Mouse (Mus musculus): ENCODE data around the gene Kif5a. TPM values are rescaled to one million over a fixed set of nuclear protein-coding genes. Genes with fewer than 3 reads are reported as not detected.
"Not testable (repeated sequence)": the region's sequence is repeated elsewhere in the genome, so short reads cannot be mapped to it uniquely, and the experiment has no call there.

Kif5a gene
- polyA plus RNA-seq, 1 experiment from 2014 or later: 0.08 TPM

- Histone ChIP-seq H3K27ac (peak overlapping the region; percentile 81), H3K4me3 (no peak overlapping the region), H3K27me3 (replicated peaks) (peaks cover 3% of the 10 kb centered on the region; the same call in 1 of the 2 replicates), H3K4me1 (peaks cover 85% of the 10 kb centered on the region), H3K9ac (no peak overlapping the region), H3K9me3 (replicated peaks) (no peaks in the 10 kb centered on the region), H3K4me2 (peak overlapping the region; percentile 80), H3K36me3 (peaks cover 18% of the 10 kb centered on the region)
- 73% methylated on average over 9 of the region's 9 CpGs for WGBS (ENCODE audit: insufficient replicate concordance)
- no peak for ATAC-seq
Measured at GRCm38 (mm10) chr10:127193011-127193410, 70.1 kb downstream of the Kif5a start.

GRCm38 (mm10) chr10:127192057-127192328 lies 71.2 kb downstream of the Kif5a start:
- H3K4me3 ChIP-seq; H3K27me3 ChIP-seq (replicated peaks); ATAC-seq; H3K9me3 ChIP-seq (replicated peaks); H3K9ac ChIP-seq; H3K4me2 ChIP-seq: not testable (repeated sequence)
- Histone ChIP-seq H3K36me3 (peaks cover 11% of the 10 kb centered on the region), H3K4me1 (peaks cover 88% of the 10 kb centered on the region), H3K27ac (peak overlapping the region; percentile 93)
- WGBS (ENCODE audit: insufficient replicate concordance): 79% methylated on average over 1 of the region's 1 CpGs

- peaks cover 84% of the 10 kb centered on the region for H3K4me1 ChIP-seq
- 56% methylated on average over 19 of the region's 19 CpGs for WGBS (ENCODE audit: insufficient replicate concordance)
- ATAC-seq: no peak
- H3K9me3 ChIP-seq (replicated peaks): no peaks in the 10 kb centered on the region; the same call in 1 of the 2 replicates
- H3K27me3 ChIP-seq (replicated peaks): peaks cover 7% of the 10 kb centered on the region; the same call in 1 of the 2 replicates
- peak overlapping the region; percentile 82 for H3K9ac ChIP-seq
- H3K4me3 ChIP-seq: no peak overlapping the region
- H3K4me2 ChIP-seq: peak overlapping the region; percentile 95
- H3K36me3 ChIP-seq: peaks cover 16% of the 10 kb centered on the region
- peak overlapping the region; percentile 93 for H3K27ac ChIP-seq
Measured at GRCm38 (mm10) chr10:127191191-127192056, 71.7 kb downstream of the Kif5a start.

GRCm38 (mm10) chr10:127190398-127191190 lies 72.6 kb downstream of the Kif5a start:
- peak; percentile 50 for ATAC-seq
- Histone ChIP-seq H3K27ac (peak overlapping the region; percentile 93), H3K4me1 (peaks cover 77% of the 10 kb centered on the region), H3K9ac (peak overlapping the region; percentile 82), H3K36me3 (peaks cover 17% of the 10 kb centered on the region), H3K27me3 (replicated peaks) (peaks cover 7% of the 10 kb centered on the region; the same call in 1 of the 2 replicates), H3K4me2 (peak overlapping the region; percentile 95), H3K4me3 (peak overlapping the region; percentile 69), H3K9me3 (replicated peaks) (no peaks in the 10 kb centered on the region; the same call in 1 of the 2 replicates)
- 18% methylated on average over 14 of the region's 14 CpGs for WGBS (ENCODE audit: insufficient replicate concordance)

- H3K9ac ChIP-seq: peak within 1 kb of the TSS; percentile 82
- no peaks in the 10 kb centered on the region; the same call in 1 of the 2 replicates for H3K9me3 ChIP-seq (replicated peaks)
- H3K27ac ChIP-seq: peak within 1 kb of the TSS; percentile 93
- H3K36me3 ChIP-seq: peaks cover 22% of the 10 kb centered on the region
- ATAC-seq: peak; percentile 8
- 2% methylated on average over 35 of the region's 35 CpGs for WGBS (ENCODE audit: insufficient replicate concordance)
- H3K4me1 ChIP-seq: peaks cover 74% of the 10 kb centered on the region
- H3K4me3 ChIP-seq: peak within 1 kb of the TSS; percentile 69
- H3K27me3 ChIP-seq (replicated peaks): peaks cover 7% of the 10 kb centered on the region; the same call in 1 of the 2 replicates
- H3K4me2 ChIP-seq: peak within 1 kb of the TSS; percentile 95
Measured at GRCm38 (mm10) chr10:127189651-127190381, 73.3 kb downstream of the Kif5a start, which contains the start of gene Arhgef25. TSS of gene Arhgef25 (minus strand) at chr10:127190083.

GRCm38 (mm10) chr10:127189116-127189650 lies 74.0 kb downstream of the Kif5a start:
- Histone ChIP-seq H3K4me3 (peak overlapping the region; percentile 69), H3K36me3 (peaks cover 22% of the 10 kb centered on the region), H3K27me3 (replicated peaks) (peaks cover 8% of the 10 kb centered on the region), H3K27ac (peak overlapping the region; percentile 93), H3K4me1 (peaks cover 71% of the 10 kb centered on the region), H3K4me2 (peak overlapping the region; percentile 95), H3K9ac (peak overlapping the region; percentile 82), H3K9me3 (replicated peaks) (no peaks in the 10 kb centered on the region; the same call in 1 of the 2 replicates)
- ATAC-seq: peak; percentile 63
- WGBS (ENCODE audit: insufficient replicate concordance): under 1% methylated on average over 26 of the region's 26 CpGs

- H3K9me3 ChIP-seq (replicated peaks): no peaks in the 10 kb centered on the region; the same call in 1 of the 2 replicates
- H3K27ac ChIP-seq: peak overlapping the region; percentile 93
- ATAC-seq: peak; percentile 69
- 0% methylated on average over 32 of the region's 46 CpGs for WGBS (ENCODE audit: insufficient replicate concordance)
- peaks cover 73% of the 10 kb centered on the region for H3K4me1 ChIP-seq
- peaks cover 22% of the 10 kb centered on the region for H3K36me3 ChIP-seq
- H3K4me2 ChIP-seq: peak overlapping the region; percentile 95
- H3K9ac ChIP-seq: peak overlapping the region; percentile 82
- peak overlapping the region; percentile 69 for H3K4me3 ChIP-seq
- peaks cover 13% of the 10 kb centered on the region for H3K27me3 ChIP-seq (replicated peaks)
Measured at GRCm38 (mm10) chr10:127188465-127189115, 74.6 kb downstream of the Kif5a start.

GRCm38 (mm10) chr10:127188079-127188453 lies 75.1 kb downstream of the Kif5a start:
- H3K27me3 ChIP-seq (replicated peaks): peaks cover 19% of the 10 kb centered on the region
- peak overlapping the region; percentile 82 for H3K9ac ChIP-seq
- no peaks in the 10 kb centered on the region; the same call in 1 of the 2 replicates for H3K9me3 ChIP-seq (replicated peaks)
- 3% methylated on average over 21 of the region's 21 CpGs for WGBS (ENCODE audit: insufficient replicate concordance)
- H3K36me3 ChIP-seq: peaks cover 21% of the 10 kb centered on the region
- peak overlapping the region; percentile 93 for H3K27ac ChIP-seq
- peaks cover 71% of the 10 kb centered on the region for H3K4me1 ChIP-seq
- ATAC-seq: no peak
- peak overlapping the region; percentile 69 for H3K4me3 ChIP-seq
- peak overlapping the region; percentile 95 for H3K4me2 ChIP-seq

GRCm38 (mm10) chr10:127187371-127188078 lies 75.6 kb downstream of the Kif5a start:
- WGBS (ENCODE audit: insufficient replicate concordance): 55% methylated on average over 10 of the region's 10 CpGs

GRCm38 (mm10) chr10:127186451-127186850 lies 76.7 kb downstream of the Kif5a start:
- no peak overlapping the region for H3K4me3 ChIP-seq
- H3K4me1 ChIP-seq: peaks cover 56% of the 10 kb centered on the region
- peaks cover 35% of the 10 kb centered on the region for H3K27me3 ChIP-seq (replicated peaks)
- 84% methylated on average over 1 of the region's 1 CpGs for WGBS (ENCODE audit: insufficient replicate concordance)
- no peak overlapping the region for H3K4me2 ChIP-seq
- H3K9ac ChIP-seq: no peak overlapping the region
- H3K9me3 ChIP-seq (replicated peaks): no peaks in the 10 kb centered on the region; the same call in 1 of the 2 replicates
- H3K36me3 ChIP-seq: peaks cover 18% of the 10 kb centered on the region
- ATAC-seq: no peak
- no peak overlapping the region for H3K27ac ChIP-seq

More at GRCm38 (mm10) chr10:127187371-127188078, 75.6 kb downstream of the Kif5a start:
- peak overlapping the region; percentile 93; the same call in 1 of the 2 replicates for H3K27ac ChIP-seq
- no peaks in the 10 kb centered on the region; the same call in 1 of the 2 replicates for H3K9me3 ChIP-seq (replicated peaks)
- no peak for ATAC-seq
- peak overlapping the region; percentile 95 for H3K4me2 ChIP-seq
- peaks cover 24% of the 10 kb centered on the region for H3K27me3 ChIP-seq (replicated peaks)
- peaks cover 19% of the 10 kb centered on the region for H3K36me3 ChIP-seq
- peaks cover 66% of the 10 kb centered on the region for H3K4me1 ChIP-seq
- H3K9ac ChIP-seq: peak overlapping the region; percentile 82
- H3K4me3 ChIP-seq: peak overlapping the region; percentile 69
